8 mouse cellular contexts compared by ENCODE assay signal in the genomic region with DNA sequence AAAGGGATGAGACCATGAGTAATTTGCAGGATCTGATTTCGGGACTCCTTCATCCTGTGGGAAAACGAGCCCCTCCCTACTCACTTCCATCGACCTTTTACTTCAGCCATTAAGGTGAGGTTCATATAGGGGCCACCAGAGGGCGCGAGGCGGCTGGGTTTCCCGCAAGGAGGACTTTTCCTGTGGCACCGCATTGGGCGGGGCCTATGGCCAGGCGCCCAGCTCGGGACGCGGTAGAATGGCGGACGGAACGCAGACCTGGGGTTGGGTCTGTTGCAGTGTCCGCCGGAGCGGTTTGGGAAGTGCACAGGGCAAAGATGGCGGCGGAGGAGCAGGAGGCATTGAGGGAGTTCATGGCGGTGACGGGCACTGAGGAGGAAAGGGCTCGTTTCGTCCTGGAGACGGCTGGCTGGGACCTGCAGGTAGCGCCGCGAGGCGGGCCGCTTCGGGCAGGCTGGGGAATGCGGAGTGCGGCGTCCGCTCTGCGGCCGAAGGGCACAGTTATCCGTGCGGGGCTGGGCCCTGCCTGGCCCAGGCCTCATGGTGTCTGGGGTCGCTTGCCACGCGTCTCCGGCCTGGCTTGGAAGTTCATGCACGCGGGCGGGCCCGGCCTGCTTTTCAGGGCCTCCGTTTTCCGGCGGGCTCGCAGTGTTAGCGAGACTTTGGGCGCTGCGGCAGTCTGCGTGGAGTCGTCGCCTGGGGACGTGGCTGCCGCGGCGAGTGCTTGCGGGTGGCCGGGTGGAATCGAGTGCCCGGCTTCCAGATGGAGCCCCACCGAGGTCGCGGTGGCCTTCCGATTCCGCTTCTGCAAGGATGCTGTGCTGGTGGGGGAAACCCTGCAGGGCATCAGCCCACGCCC.
DNase-seq lines count a peak whose midpoint lies in the region; ATAC-seq lines count a peak whose summit lies in the region.
"Not testable (repeated sequence)": the region's sequence is repeated elsewhere in the genome, so short reads cannot be mapped to it uniquely, and the experiment has no call there.

No protein-coding gene starts in this region.

- 13% methylated on average over 60 of the region's 72 CpGs for WGBS in forebrain, embryonic 14.5 days
- 12% methylated on average over 63 of the region's 72 CpGs for WGBS in neural tube, embryonic 15.5 days

- ATAC-seq in forebrain, embryonic 14.5 days = peak; percentile 100
- ATAC-seq in neural tube, embryonic 15.5 days (ENCODE audit: low FRiP score) = peak; percentile 100

- not testable (repeated sequence) for H3K4me1 ChIP-seq in forebrain, embryonic 14.5 days (ENCODE audit: control insufficient read depth, insufficient read depth, low read length); neural tube, embryonic 15.5 days

- H3K36me3 ChIP-seq in forebrain, embryonic 14.5 days (ENCODE audit: control insufficient read depth, insufficient read depth, low read length); neural tube, embryonic 15.5 days: not testable (repeated sequence)

- H3K4me3 ChIP-seq in forebrain, embryonic 14.5 days (ENCODE audit: low read depth, low read length) = peak overlapping the region; percentile 46
- peak overlapping the region; percentile 52 for H3K4me3 ChIP-seq in neural tube, embryonic 15.5 days (replicated peaks)

- peak; percentile 96 for DNase-seq in ES-CJ7 (ENCODE audit: low read depth, low spot score)
- DNase-seq in cerebellum, adult 11 months = peak; percentile 100
- DNase-seq in forebrain, embryonic 14.5 days (ENCODE audit: low spot score) = peak; percentile 97
- DNase-seq in heart, postnatal 14 days = peak; percentile 100
- peak; percentile 100 for DNase-seq in layer of hippocampus, adult 11-12 months (ENCODE audit: low spot score)
- DNase-seq in lung, adult 18-20 months = peak; percentile 99 to 100
- DNase-seq in testis, postnatal 14 days (ENCODE audit: low spot score) = peak; percentile 91

- H3K4me2 ChIP-seq in forebrain, embryonic 14.5 days (ENCODE audit: low read length) = 0 out of 2 replicates have a peak overlapping the region, but pooled peaks have one; percentile 16
- peak overlapping the region; percentile 43 for H3K4me2 ChIP-seq in neural tube, embryonic 15.5 days

- peak overlapping the region; percentile 74 for H3K9ac ChIP-seq in forebrain, embryonic 14.5 days (ENCODE audit: low read length)
- peak overlapping the region; percentile 62 for H3K9ac ChIP-seq in neural tube, embryonic 15.5 days (replicated peaks)

- peak overlapping the region; percentile 66 for H3K27ac ChIP-seq in forebrain, embryonic 14.5 days (ENCODE audit: low read depth, low read length)
- H3K27ac ChIP-seq in neural tube, embryonic 15.5 days (replicated peaks) = peak overlapping the region; percentile 77

- H3K9me3 ChIP-seq in forebrain, embryonic 14.5 days (replicated peaks; ENCODE audit: control insufficient read depth, low read length); neural tube, embryonic 15.5 days (replicated peaks): not testable (repeated sequence)

- H3K27me3 ChIP-seq in forebrain, embryonic 14.5 days (replicated peaks; ENCODE audit: control insufficient read depth, insufficient read depth, low read length); neural tube, embryonic 15.5 days (replicated peaks): not testable (repeated sequence)

- intact Hi-C loops in heart, postnatal 14 days (cut with DNase I) = not testable (repeated sequence)

Comparison
In these comparisons a context has a peak if more than half of its experiments do, and no peak if none do; other contexts are left out.
1. Peak in every context shown above with its lines: DNase-seq, ATAC-seq, H3K4me3 ChIP-seq and H3K27ac ChIP-seq.